1 mouse cellular context compared by ENCODE assay signal in genomic region chr7:19697949-19698906, GRCm38 (mm10).
TF ChIP-seq lines count a peak whose summit lies in the region.

No protein-coding gene starts in this region.

TF ChIP-seq in MEL, 35 proteins besides CTCF, POLR2A, EP300 and RAD21 (continued from another document):
- TF ChIP-seq USF2 (IDR thresholded peaks at IDR 0.05; ENCODE audit: borderline replicate concordance in 1 of 2, insufficient read depth in 1 of 2, low read depth in 1 of 2, low read length in 2 of 2) (no peak), UBTF (IDR thresholded peaks at IDR 0.05; ENCODE audit: borderline replicate concordance, insufficient read depth, low read depth, low read length) (no peak), NRF1 (IDR thresholded peaks at IDR 0.05; ENCODE audit: insufficient read depth, low read depth, low read length, poor library complexity, severe bottlenecking) (no peak), MXI1 (IDR thresholded peaks at IDR 0.05; ENCODE audit: low read depth, low read length) (no peak), TBP (IDR thresholded peaks at IDR 0.05; ENCODE audit: low read depth, low read length) (no peak), MEF2A (IDR thresholded peaks at IDR 0.05; ENCODE audit: extremely low read depth, insufficient replicate concordance, low read depth, low read length, poor library complexity, severe bottlenecking) (no peak), ZMIZ1 (IDR thresholded peaks at IDR 0.05; ENCODE audit: low read depth, low read length) (no peak), HCFC1 (IDR thresholded peaks at IDR 0.05; ENCODE audit: low read depth, low read length) (no peak)
